Mouse (Mus musculus) kidney, adult 2 months (tissue): ENCODE measurements at regions not wholly inside any gene's neighbourhood (a gene's known extent, or its start where the extent isn't known, plus 50 kb on each side); places are given as distances from the start of the nearest gene placed in this dataset.

Experiments used
- CTCF ChIP-seq: fragments of 200-500 bp; conservative IDR thresholded peaks from 2 replicates; pipeline ENCODE4 v1.5.1; 2011; ENCODE audit warnings: low read depth, mild to moderate bottlenecking, control low read depth, low read length, moderate library complexity, mixed read lengths; ENCODE audit not compliant: insufficient read depth, insufficient read length
- POLR2A ChIP-seq: fragments of 200-500 bp; IDR thresholded peaks from one replicate; pipeline ENCODE4 v1.6.1; 2011; ENCODE audit warnings: low read depth, low read length, control low read depth

- no peak for TF ChIP-seq CTCF
- no peak for TF ChIP-seq POLR2A
These were observed 60.7 kb upstream of the Cecr2 start for GRCm38 (mm10) chr6:120605471-120605870.
